Mouse (Mus musculus): ENCODE measurements around the gene Smim24. TPM values are rescaled to one million over a fixed set of nuclear protein-coding genes. Genes with fewer than 3 reads are reported as not detected.

The Smim24 gene
- polyA plus RNA-seq, 1 experiment = 5.3 TPM

- Histone ChIP-seq H3K9ac (ENCODE audit: low read depth, poor library complexity, severe bottlenecking) (no peak overlapping the region), H3K9me3 (replicated peaks; ENCODE audit: control insufficient read depth, insufficient read depth, low read length, poor library complexity, severe bottlenecking) (no peaks in the 10 kb centered on the region), H3K36me3 (ENCODE audit: control insufficient read depth, insufficient read depth, low read length, poor library complexity, severe bottlenecking) (peaks cover 4% of the 10 kb centered on the region), H3K27me3 (ENCODE audit: control insufficient read depth, insufficient read depth, low read length, poor library complexity, severe bottlenecking) (no peaks in the 10 kb centered on the region), H3K4me3 (ENCODE audit: low read depth, low read length) (no peak overlapping the region), H3K4me1 (ENCODE audit: control insufficient read depth, insufficient read depth, low read length) (peaks cover 13% of the 10 kb centered on the region), H3K27ac (ENCODE audit: insufficient read depth, low read length) (no peak overlapping the region)
- TF ChIP-seq EP300 (IDR thresholded peaks at IDR 0.05; ENCODE audit: insufficient read depth, low read depth, low read length) (no peak), CTCF (IDR thresholded peaks at IDR 0.05; ENCODE audit: low read depth, low read length) (no peak), POLR2A (IDR thresholded peaks at IDR 0.05; ENCODE audit: insufficient read depth, low read length) (no peak)
Observed at GRCm38 (mm10) chr10:81363436-81364346, 29.2 kb upstream of the Smim24 start.

- H3K4me3 ChIP-seq (ENCODE audit: low read depth, low read length) = no peak overlapping the region
- TF ChIP-seq CTCF (IDR thresholded peaks at IDR 0.05; ENCODE audit: low read depth, low read length) = no peak
- no peak for TF ChIP-seq POLR2A (IDR thresholded peaks at IDR 0.05; ENCODE audit: insufficient read depth, low read length)
- no peak for TF ChIP-seq EP300 (IDR thresholded peaks at IDR 0.05; ENCODE audit: insufficient read depth, low read depth, low read length)
- H3K9ac ChIP-seq (ENCODE audit: low read depth, poor library complexity, severe bottlenecking) = no peak overlapping the region
- H3K36me3 ChIP-seq (ENCODE audit: control insufficient read depth, insufficient read depth, low read length, poor library complexity, severe bottlenecking) = peaks cover 10% of the 10 kb centered on the region
- H3K9me3 ChIP-seq (replicated peaks; ENCODE audit: control insufficient read depth, insufficient read depth, low read length, poor library complexity, severe bottlenecking) = no peaks in the 10 kb centered on the region
- H3K27ac ChIP-seq (ENCODE audit: insufficient read depth, low read length) = no peak overlapping the region
- no peaks in the 10 kb centered on the region for H3K27me3 ChIP-seq (ENCODE audit: control insufficient read depth, insufficient read depth, low read length, poor library complexity, severe bottlenecking)
- peaks cover 13% of the 10 kb centered on the region for H3K4me1 ChIP-seq (ENCODE audit: control insufficient read depth, insufficient read depth, low read length)
Observed at GRCm38 (mm10) chr10:81364666-81365065, 28.2 kb upstream of the Smim24 start.

- Histone ChIP-seq H3K4me3 (ENCODE audit: low read depth, low read length) (no peak overlapping the region), H3K9ac (ENCODE audit: low read depth, poor library complexity, severe bottlenecking) (no peak overlapping the region), H3K36me3 (ENCODE audit: control insufficient read depth, insufficient read depth, low read length, poor library complexity, severe bottlenecking) (peaks cover 14% of the 10 kb centered on the region), H3K9me3 (replicated peaks; ENCODE audit: control insufficient read depth, insufficient read depth, low read length, poor library complexity, severe bottlenecking) (no peaks in the 10 kb centered on the region), H3K27ac (ENCODE audit: insufficient read depth, low read length) (no peak overlapping the region), H3K4me1 (ENCODE audit: control insufficient read depth, insufficient read depth, low read length) (peaks cover 13% of the 10 kb centered on the region), H3K27me3 (ENCODE audit: control insufficient read depth, insufficient read depth, low read length, poor library complexity, severe bottlenecking) (no peaks in the 10 kb centered on the region)
- TF ChIP-seq EP300 (IDR thresholded peaks at IDR 0.05; ENCODE audit: insufficient read depth, low read depth, low read length) (no peak), POLR2A (IDR thresholded peaks at IDR 0.05; ENCODE audit: insufficient read depth, low read length) (no peak), CTCF (IDR thresholded peaks at IDR 0.05; ENCODE audit: low read depth, low read length) (no peak)
Observed at GRCm38 (mm10) chr10:81365073-81365472, 27.8 kb upstream of the Smim24 start.

- no peak for TF ChIP-seq CTCF (IDR thresholded peaks at IDR 0.05; ENCODE audit: low read depth, low read length)
- no peak for TF ChIP-seq POLR2A (IDR thresholded peaks at IDR 0.05; ENCODE audit: insufficient read depth, low read length)
- no peak for TF ChIP-seq EP300 (IDR thresholded peaks at IDR 0.05; ENCODE audit: insufficient read depth, low read depth, low read length)
- Histone ChIP-seq H3K36me3 (ENCODE audit: control insufficient read depth, insufficient read depth, low read length, poor library complexity, severe bottlenecking) (peaks cover 18% of the 10 kb centered on the region), H3K9me3 (replicated peaks; ENCODE audit: control insufficient read depth, insufficient read depth, low read length, poor library complexity, severe bottlenecking) (no peaks in the 10 kb centered on the region), H3K27ac (ENCODE audit: insufficient read depth, low read length) (no peak within 1 kb of the TSS), H3K4me3 (ENCODE audit: low read depth, low read length) (no peak within 1 kb of the TSS), H3K27me3 (ENCODE audit: control insufficient read depth, insufficient read depth, low read length, poor library complexity, severe bottlenecking) (no peaks in the 10 kb centered on the region), H3K4me1 (ENCODE audit: control insufficient read depth, insufficient read depth, low read length) (peaks cover 9% of the 10 kb centered on the region), H3K9ac (ENCODE audit: low read depth, poor library complexity, severe bottlenecking) (no peak within 1 kb of the TSS)
Observed at GRCm38 (mm10) chr10:81365672-81366476, 27.0 kb upstream of the Smim24 start, which contains the start of gene 4930404N11Rik. 4930404N11Rik (minus strand) TSS chr10:81365816.

- H3K36me3 ChIP-seq (ENCODE audit: control insufficient read depth, insufficient read depth, low read length, poor library complexity, severe bottlenecking) = peaks cover 18% of the 10 kb centered on the region
- TF ChIP-seq EP300 (IDR thresholded peaks at IDR 0.05; ENCODE audit: insufficient read depth, low read depth, low read length) (no peak), POLR2A (IDR thresholded peaks at IDR 0.05; ENCODE audit: insufficient read depth, low read length) (no peak), CTCF (IDR thresholded peaks at IDR 0.05; ENCODE audit: low read depth, low read length) (no peak)
- peaks cover 9% of the 10 kb centered on the region for H3K4me1 ChIP-seq (ENCODE audit: control insufficient read depth, insufficient read depth, low read length)
- H3K9me3 ChIP-seq (replicated peaks; ENCODE audit: control insufficient read depth, insufficient read depth, low read length, poor library complexity, severe bottlenecking) = no peaks in the 10 kb centered on the region
- no peak overlapping the region for H3K27ac ChIP-seq (ENCODE audit: insufficient read depth, low read length)
- no peak overlapping the region for H3K9ac ChIP-seq (ENCODE audit: low read depth, poor library complexity, severe bottlenecking)
- no peak overlapping the region for H3K4me3 ChIP-seq (ENCODE audit: low read depth, low read length)
- no peaks in the 10 kb centered on the region for H3K27me3 ChIP-seq (ENCODE audit: control insufficient read depth, insufficient read depth, low read length, poor library complexity, severe bottlenecking)
Observed at GRCm38 (mm10) chr10:81366477-81367206, 26.2 kb upstream of the Smim24 start.

Data from ES-Bruce4 (cell line).